Mouse (Mus musculus): ENCODE measurements at regions not wholly inside any gene's neighbourhood (a gene's known extent, or its start where the extent isn't known, plus 50 kb on each side); places are given as distances from the start of the nearest gene placed in this dataset.
A peak's percentile ranks its signal among the peaks of the same experiment; 100 is the strongest.

GRCm38 (mm10) chr6:78599751-78600150 lies 131.1 kb upstream of the Reg3g start:
- intact Hi-C loops (cut with DNase I): no loop called here
- no peak for DNase-seq (ENCODE audit: low spot score in 2 of 2)

GRCm38 (mm10) chr6:78570000-78570597 lies 101.4 kb upstream of the Reg3g start:
- DNase-seq (ENCODE audit: low spot score in 2 of 2): no peak
- intact Hi-C loops (cut with DNase I): no loop called here

GRCm38 (mm10) chr6:78553008-78553698 lies 84.5 kb upstream of the Reg3g start:
- DNase-seq (ENCODE audit: low spot score in 2 of 2): peak in 1 of 2 experiments; percentile 20
- intact Hi-C loops (cut with DNase I): no loop called here

GRCm38 (mm10) chr6:78552353-78552698 lies 83.7 kb upstream of the Reg3g start:
- DNase-seq (ENCODE audit: low spot score in 2 of 2): peak; percentile 6 to 10
- intact Hi-C loops (cut with DNase I): no loop called here

GRCm38 (mm10) chr6:78551666-78552352 lies 83.1 kb upstream of the Reg3g start:
- intact Hi-C loops (cut with DNase I): no loop called here
- peak in 1 of 2 experiments; percentile 11 for DNase-seq (ENCODE audit: low spot score in 2 of 2)

GRCm38 (mm10) chr6:78548476-78548875 lies 79.8 kb upstream of the Reg3g start:
- intact Hi-C loops (cut with DNase I): no loop called here

GRCm38 (mm10) chr6:78547721-78548120 lies 79.0 kb upstream of the Reg3g start:
- DNase-seq (ENCODE audit: low spot score in 2 of 2): no peak
- intact Hi-C loops (cut with DNase I): no loop called here

More at GRCm38 (mm10) chr6:78548476-78548875, 79.8 kb upstream of the Reg3g start:
- DNase-seq (ENCODE audit: low spot score in 2 of 2): no peak

GRCm38 (mm10) chr6:78544238-78544637 lies 75.6 kb upstream of the Reg3g start:
- DNase-seq (ENCODE audit: low spot score in 2 of 2): peak; percentile 75 to 90
- intact Hi-C loops (cut with DNase I): no loop called here

GRCm38 (mm10) chr6:78537476-78537875 lies 68.8 kb upstream of the Reg3g start:
- no peak for DNase-seq (ENCODE audit: low spot score in 2 of 2)

GRCm38 (mm10) chr6:78526986-78527762 lies 58.5 kb upstream of the Reg3g start:
- intact Hi-C loops (cut with DNase I): no loop called here
- no peak for DNase-seq (ENCODE audit: low spot score in 2 of 2)

More at GRCm38 (mm10) chr6:78537476-78537875, 68.8 kb upstream of the Reg3g start:
- intact Hi-C loops (cut with DNase I): no loop called here
